Mouse (Mus musculus): ENCODE results near the gene Myo1b. TPM values are rescaled to one million over a fixed set of nuclear protein-coding genes. Genes with fewer than 3 reads are reported as not detected.

Gene Myo1b
- polyA plus RNA-seq, 1 experiment from 2014 or later = 72.4 TPM

- Histone ChIP-seq H3K9ac (no peak overlapping the region), H3K4me3 (replicated peaks) (no peak overlapping the region), H3K9me3 (replicated peaks) (no peaks in the 10 kb centered on the region), H3K27me3 (no peaks in the 10 kb centered on the region), H3K4me2 (no peak overlapping the region), H3K27ac (no peak overlapping the region), H3K4me1 (no peaks in the 10 kb centered on the region), H3K36me3 (peaks cover 23% of the 10 kb centered on the region)
- ATAC-seq (replicated peaks; ENCODE audit: low FRiP score) = no peak
- WGBS = 73% methylated on average over 5 of the region's 5 CpGs
These were observed 110.7 kb downstream of the Myo1b start for GRCm38 (mm10) chr1:51805040-51805610.

DNA sequence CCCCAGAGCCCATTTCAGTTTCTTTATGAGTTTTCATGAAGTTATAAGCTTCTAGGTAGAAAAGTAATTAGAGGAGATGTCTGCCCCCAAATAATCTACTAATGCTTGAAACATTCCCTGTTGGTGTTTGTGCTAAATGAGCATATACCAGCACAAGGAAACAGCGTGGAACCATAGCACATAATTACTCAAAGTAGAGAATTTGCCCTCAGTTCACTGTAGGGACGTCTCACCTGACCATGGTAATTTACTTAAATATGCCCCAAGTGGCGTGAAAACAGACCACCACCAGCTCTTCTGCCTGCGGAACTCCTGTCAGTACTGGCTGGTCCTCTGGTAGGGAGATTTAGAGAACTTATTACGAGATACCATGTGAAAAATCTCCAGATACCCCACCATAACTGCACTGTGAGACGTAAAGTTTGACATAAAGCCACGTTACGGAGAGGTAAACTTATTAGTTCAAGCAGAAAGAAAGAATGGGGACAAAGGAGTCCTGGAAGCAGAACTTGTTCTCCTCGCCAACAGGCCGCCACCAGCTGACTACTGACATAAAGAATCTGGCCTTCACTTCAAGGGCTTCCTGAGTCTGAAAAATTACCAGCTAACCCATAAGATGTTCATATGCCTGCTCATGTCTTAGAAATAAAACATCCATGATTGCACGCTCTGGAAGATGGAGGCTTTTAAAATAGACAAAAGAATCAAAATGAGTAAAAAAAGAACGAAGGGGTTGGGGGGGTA, 111.4 kb downstream of the Myo1b start:
- H3K27ac ChIP-seq = no peak overlapping the region
- H3K9me3 ChIP-seq (replicated peaks) = no peaks in the 10 kb centered on the region
- no peaks in the 10 kb centered on the region for H3K4me1 ChIP-seq
- ATAC-seq (replicated peaks; ENCODE audit: low FRiP score) = no peak
- no peaks in the 10 kb centered on the region for H3K27me3 ChIP-seq
- peaks cover 29% of the 10 kb centered on the region for H3K36me3 ChIP-seq
- H3K4me3 ChIP-seq (replicated peaks) = no peak overlapping the region
- no peak overlapping the region for H3K9ac ChIP-seq
- 81% methylated on average over 11 of the region's 12 CpGs for WGBS
- H3K4me2 ChIP-seq = no peak overlapping the region

DNA sequence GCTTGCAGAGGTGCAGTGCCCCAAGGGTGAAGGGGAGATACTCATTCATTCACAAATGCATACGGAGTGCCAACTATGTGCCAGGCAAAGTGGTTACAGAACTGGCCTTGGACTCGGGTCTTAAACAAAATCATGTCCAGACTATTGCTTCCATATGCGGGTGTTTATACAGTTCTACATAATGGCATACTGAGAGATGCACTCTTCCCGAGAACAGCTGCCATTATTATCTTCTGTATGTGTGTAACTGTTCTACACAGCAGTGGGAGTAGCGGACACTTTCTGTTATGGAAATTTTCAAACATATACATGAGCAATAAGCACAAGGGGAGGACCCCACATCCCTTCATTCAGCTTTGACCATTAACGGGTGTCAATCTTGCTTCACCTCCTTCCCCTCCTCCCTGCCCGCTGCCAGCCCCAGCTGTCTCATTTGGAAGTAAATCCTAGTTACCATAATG, 117.8 kb downstream of the Myo1b start:
- ATAC-seq (replicated peaks; ENCODE audit: low FRiP score) = no peak
- 84% methylated on average over 7 of the region's 7 CpGs for WGBS
- Histone ChIP-seq H3K4me3 (replicated peaks) (no peak overlapping the region), H3K9me3 (replicated peaks) (no peaks in the 10 kb centered on the region), H3K4me2 (no peak overlapping the region), H3K27ac (no peak overlapping the region), H3K36me3 (peaks cover 67% of the 10 kb centered on the region), H3K4me1 (no peaks in the 10 kb centered on the region), H3K27me3 (no peaks in the 10 kb centered on the region), H3K9ac (no peak overlapping the region)

DNA sequence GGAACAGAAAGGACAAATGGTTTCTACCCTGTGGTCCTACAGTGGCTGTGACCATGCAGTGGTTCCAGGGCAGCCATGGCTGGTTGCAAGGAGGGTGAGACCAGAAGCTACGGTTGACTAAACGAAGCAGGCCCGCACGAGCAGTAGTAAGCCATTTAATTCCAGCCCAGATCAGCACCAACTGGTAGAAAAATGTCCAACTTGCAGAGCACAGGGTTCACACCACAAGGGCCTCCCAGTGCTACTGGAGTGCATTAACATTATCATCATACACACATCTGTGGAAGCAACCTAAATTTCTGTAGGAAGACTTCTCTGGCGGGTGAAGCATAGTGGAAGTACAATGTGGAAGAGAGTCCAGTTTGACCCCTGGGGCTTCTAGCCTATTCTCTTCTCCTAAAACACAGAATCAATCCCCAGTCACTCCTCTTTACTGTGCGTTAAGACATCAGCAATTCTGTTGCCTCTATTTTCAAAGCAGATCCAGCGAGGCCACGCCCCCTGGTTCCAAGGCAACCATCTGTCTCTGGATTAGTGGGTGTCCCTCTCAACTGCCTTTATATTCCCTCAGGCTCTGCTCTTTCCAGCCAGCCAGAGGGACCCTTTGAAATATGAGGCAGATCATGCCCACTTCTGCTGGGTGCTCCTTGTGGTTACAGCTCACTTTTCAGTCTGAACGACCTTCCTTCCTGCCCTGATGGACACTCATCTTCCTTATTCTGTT, 120.1 kb downstream of the Myo1b start:
- ATAC-seq (replicated peaks; ENCODE audit: low FRiP score) = no peak
- Histone ChIP-seq H3K9ac (no peak overlapping the region), H3K4me2 (no peak overlapping the region), H3K36me3 (peaks cover 78% of the 10 kb centered on the region), H3K27ac (no peak overlapping the region), H3K4me3 (replicated peaks) (no peak overlapping the region), H3K27me3 (no peaks in the 10 kb centered on the region), H3K4me1 (no peaks in the 10 kb centered on the region), H3K9me3 (replicated peaks) (no peaks in the 10 kb centered on the region)
- 67% methylated on average over 9 of the region's 9 CpGs for WGBS

- no peak overlapping the region for H3K9ac ChIP-seq
- no peaks in the 10 kb centered on the region for H3K4me1 ChIP-seq
- no peak overlapping the region for H3K27ac ChIP-seq
- no peak overlapping the region for H3K4me2 ChIP-seq
- H3K9me3 ChIP-seq (replicated peaks) = no peaks in the 10 kb centered on the region
- peaks cover 46% of the 10 kb centered on the region for H3K36me3 ChIP-seq
- 76% methylated on average over 6 of the region's 6 CpGs for WGBS
- no peak overlapping the region for H3K4me3 ChIP-seq (replicated peaks)
- H3K27me3 ChIP-seq = no peaks in the 10 kb centered on the region
- ATAC-seq (replicated peaks; ENCODE audit: low FRiP score) = no peak
These were observed 126.6 kb downstream of the Myo1b start for GRCm38 (mm10) chr1:51789269-51789668.

GRCm38 (mm10) chr1:51782091-51782490, 133.8 kb downstream of the Myo1b start:
- Histone ChIP-seq H3K36me3 (peaks cover 36% of the 10 kb centered on the region), H3K27me3 (no peaks in the 10 kb centered on the region), H3K4me3 (replicated peaks) (no peak overlapping the region), H3K4me2 (no peak overlapping the region), H3K9me3 (replicated peaks) (no peaks in the 10 kb centered on the region), H3K4me1 (no peaks in the 10 kb centered on the region; the same call in 1 of the 2 replicates), H3K9ac (no peak overlapping the region), H3K27ac (no peak overlapping the region)
- ATAC-seq (replicated peaks; ENCODE audit: low FRiP score) = peak; percentile 66; the same call in 1 of the 2 replicates
- WGBS = 60% methylated on average over 6 of the region's 6 CpGs

DNA sequence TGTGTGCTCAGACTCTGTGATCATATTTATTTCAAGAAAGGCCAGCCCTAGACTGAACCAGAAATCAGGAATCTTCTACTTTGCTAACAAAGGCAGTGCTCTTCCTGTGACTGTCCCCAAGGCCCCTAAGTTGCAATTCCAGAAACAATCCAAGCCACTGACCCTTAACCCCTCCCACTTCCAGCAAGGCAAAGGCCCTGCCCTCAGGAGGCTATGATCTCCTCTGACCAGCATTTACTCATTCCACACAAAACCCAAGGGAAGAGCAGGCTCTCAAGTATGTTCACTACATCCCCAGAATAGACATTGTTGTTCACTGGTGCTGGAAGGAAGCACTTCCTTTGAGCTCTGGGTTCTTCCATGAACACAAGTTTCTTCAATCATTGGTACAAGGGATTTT, 135.5 kb downstream of the Myo1b start:
- peaks cover 48% of the 10 kb centered on the region for H3K36me3 ChIP-seq
- no peak overlapping the region for H3K4me2 ChIP-seq
- H3K27me3 ChIP-seq = no peaks in the 10 kb centered on the region
- H3K4me3 ChIP-seq (replicated peaks) = no peak overlapping the region
- no peak; the same call in 1 of the 2 replicates for ATAC-seq (replicated peaks; ENCODE audit: low FRiP score)
- no peak overlapping the region for H3K9ac ChIP-seq
- H3K27ac ChIP-seq = peak overlapping the region; percentile 48; the same call in 1 of the 2 replicates
- H3K4me1 ChIP-seq = no peaks in the 10 kb centered on the region; the same call in 1 of the 2 replicates
- no peaks in the 10 kb centered on the region for H3K9me3 ChIP-seq (replicated peaks)

- no peak overlapping the region for H3K4me2 ChIP-seq
- no peak overlapping the region for H3K27ac ChIP-seq
- 83% methylated on average over 7 of the region's 7 CpGs for WGBS
- no peaks in the 10 kb centered on the region for H3K9me3 ChIP-seq (replicated peaks)
- H3K4me3 ChIP-seq (replicated peaks) = no peak overlapping the region
- ATAC-seq (replicated peaks; ENCODE audit: low FRiP score) = no peak
- H3K9ac ChIP-seq = no peak overlapping the region
- no peaks in the 10 kb centered on the region; the same call in 1 of the 2 replicates for H3K4me1 ChIP-seq
- no peaks in the 10 kb centered on the region for H3K27me3 ChIP-seq
- H3K36me3 ChIP-seq = peaks cover 65% of the 10 kb centered on the region
These were observed 137.6 kb downstream of the Myo1b start for GRCm38 (mm10) chr1:51778241-51778640.

DNA sequence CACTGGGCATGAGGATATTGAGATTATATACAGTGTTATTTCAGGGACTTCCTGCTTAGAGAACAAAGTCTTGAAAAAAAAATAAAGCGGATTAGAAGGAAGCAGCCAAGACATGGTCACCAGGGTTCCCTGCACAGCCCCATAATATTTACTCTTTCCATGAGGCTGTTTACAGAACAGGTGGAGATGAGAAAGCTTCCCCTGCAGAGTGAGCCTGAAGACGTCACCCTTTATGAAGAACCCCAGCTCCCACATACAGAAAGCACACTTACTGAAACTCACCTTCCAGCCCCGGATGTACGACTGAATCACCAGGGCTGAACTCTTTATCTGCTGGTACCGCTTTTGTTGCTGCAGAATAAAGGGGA, 145.4 kb downstream of the Myo1b start:
- no peaks in the 10 kb centered on the region for H3K27me3 ChIP-seq
- H3K4me2 ChIP-seq = no peak overlapping the region
- ATAC-seq (replicated peaks; ENCODE audit: low FRiP score) = no peak
- no peak overlapping the region for H3K4me3 ChIP-seq (replicated peaks)
- no peak overlapping the region for H3K27ac ChIP-seq
- H3K4me1 ChIP-seq = no peaks in the 10 kb centered on the region
- 87% methylated on average over 5 of the region's 5 CpGs for WGBS
- H3K9me3 ChIP-seq (replicated peaks) = no peaks in the 10 kb centered on the region
- H3K36me3 ChIP-seq = peaks cover 85% of the 10 kb centered on the region
- H3K9ac ChIP-seq = no peak overlapping the region

- Histone ChIP-seq H3K27me3 (no peaks in the 10 kb centered on the region), H3K4me3 (replicated peaks) (no peak overlapping the region), H3K9me3 (replicated peaks) (no peaks in the 10 kb centered on the region), H3K36me3 (peaks cover 83% of the 10 kb centered on the region), H3K27ac (no peak overlapping the region), H3K4me1 (no peaks in the 10 kb centered on the region), H3K4me2 (no peak overlapping the region), H3K9ac (no peak overlapping the region)
- 84% methylated on average over 12 of the region's 12 CpGs for whole genome bisulfite sequencing
- ATAC-seq (replicated peaks; ENCODE audit: low FRiP score) = no peak
These were observed 145.9 kb downstream of the Myo1b start for GRCm38 (mm10) chr1:51769815-51770503.

DNA sequence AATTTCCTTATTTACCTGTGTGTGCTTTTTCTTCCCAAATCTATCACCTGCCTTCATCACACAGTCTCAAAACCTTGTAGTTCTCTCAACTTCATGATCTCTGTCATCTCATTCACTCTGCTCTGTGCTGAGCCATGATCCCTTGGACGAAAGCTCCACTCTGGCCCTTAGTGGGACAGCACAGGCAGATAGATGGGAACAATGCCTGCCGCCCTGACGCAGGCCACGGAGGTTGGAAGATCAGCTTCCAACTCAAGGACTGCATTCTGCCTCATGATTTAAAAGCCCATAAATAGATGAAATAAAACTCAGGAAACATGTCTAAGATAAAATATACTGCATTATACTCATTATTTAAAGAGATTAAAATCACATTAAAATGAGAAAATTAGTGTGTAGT, 149.6 kb downstream of the Myo1b start:
- Histone ChIP-seq H3K4me3 (replicated peaks) (no peak overlapping the region), H3K27ac (no peak overlapping the region), H3K4me2 (no peak overlapping the region), H3K9ac (no peak overlapping the region), H3K27me3 (no peaks in the 10 kb centered on the region), H3K4me1 (no peaks in the 10 kb centered on the region), H3K9me3 (replicated peaks) (no peaks in the 10 kb centered on the region), H3K36me3 (peaks cover 74% of the 10 kb centered on the region)
- WGBS = 74% methylated on average over 4 of the region's 4 CpGs
- no peak for ATAC-seq (replicated peaks; ENCODE audit: low FRiP score)

GRCm38 (mm10) chr1:51765156-51765555, 150.7 kb downstream of the Myo1b start:
- H3K27ac ChIP-seq = no peak overlapping the region
- no peaks in the 10 kb centered on the region for H3K4me1 ChIP-seq
- H3K4me2 ChIP-seq = no peak overlapping the region
- WGBS = 89% methylated on average over 5 of the region's 5 CpGs
- H3K36me3 ChIP-seq = peaks cover 74% of the 10 kb centered on the region
- H3K9ac ChIP-seq = no peak overlapping the region
- H3K27me3 ChIP-seq = no peaks in the 10 kb centered on the region
- H3K9me3 ChIP-seq (replicated peaks) = no peaks in the 10 kb centered on the region
- H3K4me3 ChIP-seq (replicated peaks) = no peak overlapping the region
- no peak for ATAC-seq (replicated peaks; ENCODE audit: low FRiP score)
